Mouse (Mus musculus): ENCODE results near the gene Clpx. TPM values are rescaled to one million over a fixed set of nuclear protein-coding genes. Genes with fewer than 3 reads are reported as not detected.
"Not testable (repeated sequence)": the region's sequence is repeated elsewhere in the genome, so short reads cannot be mapped to it uniquely, and the experiment has no call there.

Gene Clpx
- 10 to 100 TPM; 53.5 to 59.6 TPM for total RNA-seq (2021)
- long read RNA-seq, experiment 1, transcript Clpx-201 (14 exons, 2,885 nt): major isoform, 135 of 156 reads
- long read RNA-seq, experiment 1, partial matches to known transcripts: 6 of 156 reads
- long read RNA-seq, experiment 1, other reads (novel, unspliced or antisense): 11 of 156 reads
- long read RNA-seq, experiment 2, transcript Clpx-201 (14 exons, 2,885 nt): major isoform, 150 of 166 reads
- long read RNA-seq, experiment 2, partial matches to known transcripts: 5 of 166 reads
- long read RNA-seq, experiment 2, other reads (novel, unspliced or antisense): 9 of 166 reads

DNA sequence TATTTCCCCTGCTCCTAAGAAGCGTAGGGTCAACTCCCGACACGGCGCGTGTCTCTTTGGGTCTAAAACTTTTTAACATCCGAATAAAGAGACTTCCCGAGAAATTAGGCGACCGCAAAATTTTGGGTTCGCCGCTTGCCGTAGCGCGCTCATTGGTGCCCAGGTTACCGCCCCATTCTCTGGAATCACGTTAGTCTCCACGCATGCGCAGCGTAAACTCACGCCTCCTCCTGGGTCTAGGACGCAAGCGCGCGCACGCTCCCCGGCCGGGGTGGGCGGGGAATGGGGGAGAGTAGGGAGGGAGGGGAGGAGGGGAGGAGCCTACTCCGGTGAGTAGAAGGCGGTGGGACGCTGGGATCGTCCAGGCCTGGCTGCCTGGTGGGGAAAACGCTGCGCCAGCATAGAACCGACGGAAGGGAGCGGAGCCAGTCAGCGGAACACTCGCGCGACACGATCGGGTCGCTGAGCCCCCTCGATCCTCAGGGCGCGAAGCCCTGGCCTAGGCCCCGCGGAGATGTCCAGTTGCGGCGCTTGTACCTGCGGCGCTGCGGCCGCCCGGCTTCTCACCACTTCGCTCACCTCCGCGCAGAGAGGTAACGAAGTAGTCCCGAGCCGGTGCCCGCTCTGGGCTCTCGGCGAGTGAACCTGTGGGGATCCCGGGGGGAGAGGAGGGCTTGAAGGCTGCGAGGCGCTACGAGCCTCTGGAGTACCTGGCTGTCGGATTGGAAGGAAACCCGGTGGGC is at the start of gene Clpx:
Gene Clpx, plus strand, starts transcription at position 288 of the 743 bp plus-strand sequence.
- peak; percentile 97 to 98 for DNase-seq (ENCODE audit: low spot score in 2 of 2)

DNA sequence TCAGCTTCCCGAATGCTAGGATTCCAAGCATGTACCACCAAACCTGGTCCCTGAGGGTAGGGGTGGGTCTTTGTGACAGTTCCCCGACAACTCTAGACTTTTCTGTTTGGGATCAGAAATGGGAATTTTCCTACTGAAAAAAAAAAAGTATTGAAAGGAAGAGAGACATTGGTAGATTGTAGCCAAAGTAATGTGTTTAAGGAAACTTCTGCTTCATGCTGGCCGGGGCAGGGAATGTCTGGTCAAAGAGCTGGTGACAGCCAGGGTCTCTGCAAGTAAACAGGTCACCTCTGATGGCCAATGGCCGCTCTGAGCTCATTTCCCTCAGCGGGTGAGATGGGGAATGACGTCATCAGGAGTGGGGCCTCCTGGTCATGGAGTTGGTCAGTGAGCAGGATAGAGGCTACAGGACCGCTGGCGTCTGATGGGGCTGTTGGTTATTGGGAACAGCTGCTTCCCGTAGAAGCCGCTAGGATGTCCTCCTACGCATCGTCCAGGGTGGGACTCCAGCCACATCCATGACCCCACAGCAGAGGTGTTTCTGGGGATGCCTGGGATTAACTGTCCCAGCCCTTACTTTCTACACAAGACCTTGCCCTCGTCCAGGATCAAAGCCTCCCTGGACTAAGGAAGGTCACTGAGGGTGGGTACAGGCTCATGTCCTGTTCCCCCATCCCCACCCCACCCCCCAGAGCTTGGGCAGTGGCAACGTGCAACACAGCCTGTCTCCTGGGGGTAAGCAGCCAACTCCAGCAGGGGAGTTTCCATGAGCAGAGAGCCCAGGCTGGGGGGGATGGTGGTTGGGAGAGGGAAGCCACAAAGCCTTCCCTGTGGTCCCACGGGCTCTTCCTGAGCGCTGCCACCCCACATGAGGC is 46.3 kb upstream of the Clpx start:
- DNase-seq (ENCODE audit: low spot score in 2 of 2): peak in 1 of 2 experiments; percentile 36

- no peak for DNase-seq (ENCODE audit: low spot score in 2 of 2)
Observed at GRCm38 (mm10) chr9:65248377-65248690, 45.7 kb upstream of the Clpx start.

DNA sequence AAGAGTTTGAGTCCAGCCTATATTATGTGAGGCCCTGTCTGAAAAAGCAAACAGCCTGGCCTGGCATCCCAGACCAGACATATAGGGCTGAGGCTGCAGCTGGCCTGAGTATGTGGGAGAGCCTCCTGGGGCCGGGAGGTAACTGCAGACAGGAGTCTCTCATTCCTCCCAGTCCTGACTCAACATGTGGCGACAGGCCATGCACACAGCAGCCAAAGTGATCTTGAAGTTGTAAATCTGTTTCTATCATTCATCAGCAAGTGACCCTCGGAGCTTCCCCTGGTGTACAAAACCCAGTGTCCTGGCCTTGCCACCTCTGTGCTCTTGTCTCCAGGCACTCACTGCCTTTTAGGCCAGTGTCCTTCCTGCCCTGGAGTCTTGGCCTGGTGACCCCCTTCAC is 42.0 kb upstream of the Clpx start:
- peak in 1 of 2 experiments; percentile 60 for DNase-seq (ENCODE audit: low spot score in 2 of 2)

DNA sequence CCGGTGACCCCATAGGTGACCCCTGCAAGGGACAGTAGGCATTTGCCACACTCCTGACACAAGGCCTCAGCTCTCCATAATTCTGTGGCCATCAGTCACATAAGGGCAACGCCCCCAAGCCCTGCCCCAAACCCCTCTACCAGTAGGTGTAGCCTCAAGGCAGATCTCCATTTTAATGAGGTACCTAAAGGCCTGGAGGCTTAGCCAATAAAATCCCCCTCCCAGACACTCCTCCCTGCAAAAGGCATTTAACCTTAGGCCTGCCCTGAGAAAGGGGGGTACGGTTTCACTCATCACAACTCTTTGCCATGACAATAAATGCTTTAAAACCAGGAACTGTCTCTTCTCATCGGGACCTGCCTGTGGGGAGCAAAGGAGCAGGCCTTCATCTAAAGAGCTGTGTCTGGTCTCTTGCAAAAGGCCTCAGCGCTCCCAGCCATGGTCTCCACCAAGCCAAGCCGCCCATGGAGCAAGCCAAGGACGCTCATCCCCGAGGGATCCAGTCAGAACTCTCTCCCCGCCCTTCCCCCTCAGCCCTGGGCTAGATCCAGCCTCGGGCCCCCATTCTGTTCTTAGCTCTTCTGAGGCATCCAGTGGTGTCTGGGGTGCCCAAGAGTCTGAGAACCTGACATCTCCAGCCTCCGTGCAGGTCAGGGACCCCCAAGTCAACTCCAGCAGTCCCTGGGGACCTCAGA is 38.0 kb upstream of the Clpx start:
- no peak for DNase-seq (ENCODE audit: low spot score in 2 of 2)

DNA sequence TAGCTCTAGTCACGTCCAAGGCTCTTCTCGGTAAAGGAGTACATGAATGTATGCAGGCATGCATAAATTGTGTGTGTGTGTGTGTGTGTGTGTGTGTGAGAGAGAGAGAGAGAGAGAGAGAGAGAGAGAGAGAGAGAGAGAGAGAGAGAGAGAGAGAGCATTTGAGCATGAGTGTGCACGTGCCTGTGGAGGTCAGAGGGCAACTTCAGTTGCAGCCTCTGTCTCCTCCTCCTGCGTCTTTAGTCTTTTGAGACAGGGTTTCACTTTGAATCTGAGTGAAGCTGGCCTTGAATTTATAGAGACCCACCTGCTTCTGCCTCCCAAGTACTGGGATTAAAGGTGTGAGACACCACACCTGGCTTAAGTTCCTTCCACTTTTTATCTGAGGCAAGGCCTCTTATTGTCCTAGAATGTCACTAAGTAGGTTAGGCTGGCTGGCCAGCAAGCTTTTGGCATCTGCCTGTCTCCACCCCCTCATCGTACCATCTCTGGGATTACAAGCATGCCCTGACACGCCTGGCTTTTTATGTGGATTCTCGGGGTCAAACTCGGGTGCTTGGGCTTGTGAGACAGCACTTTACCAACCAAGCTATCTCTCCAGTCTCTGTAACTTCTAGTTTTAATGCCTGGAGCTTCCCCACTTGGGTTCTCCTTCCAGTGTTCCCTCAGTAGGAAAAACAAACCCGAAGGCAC is 36.7 kb upstream of the Clpx start:
- no peak for DNase-seq (ENCODE audit: low spot score in 2 of 2)

DNA sequence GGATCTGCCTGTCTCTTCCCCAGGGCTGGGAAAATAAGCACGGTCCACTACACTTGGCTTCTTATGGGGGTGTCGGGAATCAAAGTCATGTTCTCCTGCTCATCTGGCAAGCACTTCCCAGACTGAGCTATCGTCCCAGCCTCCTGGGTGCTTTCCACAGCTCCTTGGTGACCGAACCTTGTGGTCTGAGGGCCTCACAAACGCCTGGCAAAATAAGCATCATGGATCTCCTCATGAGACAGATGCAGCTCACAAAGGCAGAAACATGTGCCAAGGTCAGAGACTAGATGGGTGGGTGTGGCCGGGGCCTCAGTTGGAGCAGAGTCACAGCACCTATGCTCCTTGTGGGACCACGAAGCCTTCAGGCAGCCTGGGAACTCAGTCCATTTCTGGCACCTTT is 34.7 kb upstream of the Clpx start:
- no peak for DNase-seq (ENCODE audit: low spot score in 2 of 2)

GRCm38 (mm10) chr9:65261591-65262230 is 32.3 kb upstream of the Clpx start:
- peak in 1 of 2 experiments; percentile 58 for DNase-seq (ENCODE audit: low spot score in 2 of 2)

DNA sequence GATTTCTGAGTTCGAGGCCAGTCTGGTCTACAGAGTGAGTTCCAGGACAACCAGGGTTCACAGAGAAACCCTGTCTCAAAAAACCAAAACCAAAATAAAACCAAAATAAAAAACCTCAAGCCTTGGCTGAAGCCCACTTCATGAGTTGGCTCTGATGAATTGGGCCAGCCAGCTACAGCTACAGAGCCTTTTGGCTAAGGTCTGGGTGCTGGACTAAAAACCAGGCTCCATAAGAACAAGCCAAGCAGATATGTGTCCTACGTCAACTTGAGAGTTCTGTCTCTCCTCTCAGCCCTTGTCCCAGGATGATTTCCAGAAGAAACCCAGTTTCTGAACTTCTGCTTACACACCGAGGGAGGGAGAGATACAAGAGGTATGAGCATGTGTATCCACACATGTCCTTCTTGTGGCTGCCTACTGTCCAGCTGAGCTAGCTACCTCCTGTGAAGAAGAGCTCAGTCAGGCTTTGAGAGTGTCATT is 31.4 kb upstream of the Clpx start:
- DNase-seq (ENCODE audit: low spot score in 2 of 2): no peak

- peak; percentile 37 to 70 for DNase-seq (ENCODE audit: low spot score in 2 of 2)
Observed at GRCm38 (mm10) chr9:65264959-65265358, 29.1 kb upstream of the Clpx start, which contains the start of gene Cilp. TSS of gene Cilp (plus strand) at chr9:65265180.

DNA sequence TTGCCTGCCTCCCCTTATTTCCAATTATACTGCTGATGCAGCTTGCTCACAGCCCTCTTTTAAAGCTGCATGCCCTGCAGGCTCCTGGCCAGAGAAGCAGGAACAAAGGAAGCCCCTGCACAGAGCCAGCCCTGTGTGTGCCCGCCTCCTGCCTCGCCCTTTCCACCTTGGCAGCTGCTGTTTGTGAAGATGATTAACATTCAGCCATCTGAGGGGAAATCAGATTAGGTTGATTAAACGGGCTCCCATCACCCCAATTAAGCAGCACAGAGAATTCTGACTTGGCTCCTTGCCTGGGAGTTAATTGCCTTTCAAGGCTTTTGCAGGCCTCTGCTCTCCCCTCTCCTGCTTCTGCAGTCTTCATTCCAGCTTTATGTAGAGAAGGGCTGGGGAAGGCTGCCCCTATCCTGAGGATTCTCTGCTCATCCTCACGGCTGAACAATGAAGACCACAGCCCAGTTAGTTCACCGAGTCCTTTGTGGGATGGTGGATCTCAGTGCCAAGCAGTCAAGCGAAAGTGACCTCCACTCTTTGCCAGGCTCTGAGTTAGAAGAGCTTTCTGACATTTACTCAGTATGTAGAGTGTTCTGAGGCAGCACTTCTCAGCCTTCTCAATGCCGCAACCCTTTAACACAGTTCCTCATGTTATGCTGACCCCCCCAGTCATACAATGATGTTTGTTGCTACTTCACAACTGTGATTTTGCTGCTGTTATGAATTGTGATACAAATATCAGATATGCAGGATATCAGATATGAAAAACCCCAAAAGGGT is 26.1 kb upstream of the Clpx start:
- no peak for DNase-seq (ENCODE audit: low spot score in 2 of 2)

DNA sequence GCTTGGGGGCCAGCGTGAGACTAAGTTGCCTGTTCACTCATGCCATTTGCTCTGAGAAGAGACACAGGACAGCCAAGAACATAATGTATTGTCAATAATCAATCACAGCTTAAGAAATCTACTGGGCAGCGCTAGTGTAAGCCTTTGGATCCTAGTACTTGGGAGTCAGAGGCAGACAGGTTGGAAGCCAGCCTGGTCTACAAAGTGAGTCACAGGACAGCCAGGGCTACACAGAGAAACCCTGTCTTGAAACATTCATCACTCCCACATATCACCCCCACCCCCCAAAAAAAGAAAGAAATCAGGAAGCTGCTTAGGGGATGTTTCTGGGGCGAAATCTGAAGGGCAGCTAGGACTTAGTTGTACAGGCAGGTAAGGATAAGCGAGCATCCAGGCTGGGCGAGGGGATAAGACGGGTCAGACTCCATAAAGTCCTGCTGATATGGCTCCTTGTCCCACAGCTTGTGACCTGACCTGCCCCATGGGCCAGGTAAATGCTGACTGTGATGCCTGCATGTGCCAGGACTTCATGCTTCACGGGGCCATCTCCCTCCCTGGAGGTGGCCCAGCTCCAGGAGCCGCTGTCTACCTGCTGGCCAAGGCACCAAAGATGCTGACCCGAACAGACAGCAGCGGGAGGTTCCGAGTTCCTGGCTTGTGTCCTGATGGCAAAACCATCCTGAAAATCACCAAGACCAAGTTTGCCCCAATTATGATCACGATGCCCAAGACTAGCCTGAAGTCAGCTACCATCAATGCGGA is 20.8 kb upstream of the Clpx start:
- no peak for DNase-seq (ENCODE audit: low spot score in 2 of 2)

- DNase-seq (ENCODE audit: low spot score in 2 of 2): no peak
Observed at GRCm38 (mm10) chr9:65273873-65274272, 20.2 kb upstream of the Clpx start.

DNA sequence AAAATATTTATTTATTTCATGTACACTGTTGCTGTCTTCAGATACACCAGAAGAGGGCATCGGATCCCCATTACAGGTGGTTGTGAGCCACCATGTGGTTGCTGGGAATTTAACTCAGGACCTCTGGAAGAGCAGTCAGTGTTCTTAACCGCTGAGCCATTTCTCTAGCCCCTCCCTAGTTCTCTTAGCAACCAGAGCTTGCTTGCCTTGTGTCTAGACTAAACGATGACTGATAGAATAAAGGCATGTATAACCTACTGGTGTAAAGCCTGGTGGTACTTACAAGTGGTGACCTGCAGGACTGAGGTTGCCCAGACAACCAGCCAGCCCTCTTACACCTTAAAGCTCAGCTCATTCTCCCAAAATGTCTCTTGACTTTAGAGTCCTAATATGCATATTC is 19.2 kb upstream of the Clpx start:
- DNase-seq (ENCODE audit: low spot score in 2 of 2): not testable (repeated sequence)

DNA sequence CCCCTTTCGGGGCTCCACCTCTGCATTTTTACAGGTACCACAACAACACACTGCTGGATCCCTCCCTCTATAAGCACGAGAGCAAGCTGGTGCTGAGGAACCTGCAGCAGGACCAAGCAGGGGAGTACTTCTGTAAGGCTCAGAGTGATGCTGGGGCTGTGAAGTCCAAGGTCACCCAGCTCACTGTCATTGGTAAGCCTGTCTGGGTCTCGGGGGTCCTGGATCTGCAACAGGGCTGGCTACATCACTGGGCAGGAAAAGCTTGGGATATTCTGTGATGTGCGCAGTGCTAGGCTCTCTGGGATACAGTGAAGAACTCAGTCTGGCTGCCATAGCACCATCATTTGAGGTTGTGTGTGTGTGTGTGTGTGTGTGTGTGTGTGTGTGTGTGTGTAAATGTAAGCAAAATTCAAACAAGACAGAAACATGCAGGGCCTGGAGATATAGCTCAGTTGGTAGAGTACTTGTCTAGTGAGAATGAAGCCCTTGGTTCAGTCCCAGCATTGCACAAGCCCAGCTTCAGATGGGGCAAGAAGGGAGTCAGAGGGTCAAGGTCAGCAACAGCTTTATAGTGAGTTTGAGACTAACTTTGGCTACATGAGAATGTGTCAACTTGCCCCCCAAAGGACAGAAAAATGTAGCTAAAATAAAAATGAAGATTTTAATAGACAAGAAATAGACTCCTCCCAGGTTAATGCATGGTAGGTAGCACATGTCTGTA is 18.1 kb upstream of the Clpx start:
- no peak for DNase-seq (ENCODE audit: low spot score in 2 of 2)

GRCm38 (mm10) chr9:65281536-65282151 is 12.4 kb upstream of the Clpx start:
- peak in 1 of 2 experiments; percentile 46 for DNase-seq (ENCODE audit: low spot score in 2 of 2)

DNA sequence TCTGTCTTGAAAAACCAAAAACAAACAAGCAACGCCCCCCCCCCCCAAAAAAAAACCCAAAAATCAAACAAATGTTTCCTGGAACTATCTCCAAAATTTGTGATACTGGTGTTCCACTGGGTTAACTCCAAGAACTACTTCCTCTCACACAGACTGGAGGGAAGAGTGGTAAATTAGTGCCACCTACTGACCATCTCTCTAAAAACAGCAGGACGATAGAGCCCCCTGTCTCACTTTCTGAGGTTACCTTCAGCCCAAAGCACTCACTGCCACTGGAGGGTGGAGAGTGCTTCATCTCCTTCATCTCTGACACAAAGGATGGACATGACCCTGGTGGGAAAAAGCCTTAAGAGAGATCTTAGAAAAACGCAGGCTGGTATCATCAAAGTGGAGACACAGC is 10.8 kb upstream of the Clpx start:
- no peak for DNase-seq (ENCODE audit: low spot score in 2 of 2)

All from gastrocnemius, postnatal 4 days (tissue).